Mouse (Mus musculus) megakaryocyte progenitor cell, adult 5-6 weeks (primary cell): ENCODE measurements around the gene Rab11fip4. TPM values are rescaled to one million over a fixed set of nuclear protein-coding genes. Genes with fewer than 3 reads are reported as not detected.
A peak's percentile ranks its signal among the peaks of the same experiment; 100 is the strongest.

Source experiments
- ATAC-seq: replicated peaks from 2 replicates; pipeline ENCODE4 v1.8.0; 2016; ENCODE audit warnings: mild to moderate bottlenecking, moderate TSS enrichment, inconsistent platforms; ENCODE audit not compliant: poor library complexity
- total RNA-seq, 2 experiments: library from RNA; stranded (forward) in 1 of 2; stranded (reverse) in 1 of 2; fragments of 157-497, 149-512 nt in 1 of 2; fragments of 200-1000 nt in 1 of 2; gene quantifications; 2 replicates each; pipeline versions ENCODE4 v1.2.3 to v1.2.4; 2015 to 2017

Gene Rab11fip4
- total RNA-seq, 2 experiments from 2014 or later, result 2.0 to 3.7 TPM

DNA sequence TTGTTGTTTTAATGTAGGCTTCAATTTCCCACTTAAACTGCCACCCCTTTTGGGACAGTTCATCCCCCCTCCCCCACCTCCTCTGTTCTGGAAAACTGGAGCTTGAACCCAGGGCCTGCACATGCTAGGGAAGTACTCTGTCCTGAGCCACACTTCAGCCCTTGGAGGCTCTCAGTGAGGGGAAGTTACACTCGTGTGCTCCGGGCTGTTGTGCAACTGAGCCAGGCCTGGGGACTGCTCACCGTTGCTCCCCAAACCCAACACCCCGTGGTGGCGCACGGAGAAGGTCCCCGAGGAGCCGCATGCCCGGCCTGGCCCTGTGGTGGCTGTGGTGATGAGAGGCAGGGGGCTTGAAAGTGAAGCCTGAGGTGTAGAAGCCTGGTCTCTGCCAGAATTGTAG lies 61.2 kb downstream of the Rab11fip4 start:
- peak; percentile 83 for ATAC-seq

DNA sequence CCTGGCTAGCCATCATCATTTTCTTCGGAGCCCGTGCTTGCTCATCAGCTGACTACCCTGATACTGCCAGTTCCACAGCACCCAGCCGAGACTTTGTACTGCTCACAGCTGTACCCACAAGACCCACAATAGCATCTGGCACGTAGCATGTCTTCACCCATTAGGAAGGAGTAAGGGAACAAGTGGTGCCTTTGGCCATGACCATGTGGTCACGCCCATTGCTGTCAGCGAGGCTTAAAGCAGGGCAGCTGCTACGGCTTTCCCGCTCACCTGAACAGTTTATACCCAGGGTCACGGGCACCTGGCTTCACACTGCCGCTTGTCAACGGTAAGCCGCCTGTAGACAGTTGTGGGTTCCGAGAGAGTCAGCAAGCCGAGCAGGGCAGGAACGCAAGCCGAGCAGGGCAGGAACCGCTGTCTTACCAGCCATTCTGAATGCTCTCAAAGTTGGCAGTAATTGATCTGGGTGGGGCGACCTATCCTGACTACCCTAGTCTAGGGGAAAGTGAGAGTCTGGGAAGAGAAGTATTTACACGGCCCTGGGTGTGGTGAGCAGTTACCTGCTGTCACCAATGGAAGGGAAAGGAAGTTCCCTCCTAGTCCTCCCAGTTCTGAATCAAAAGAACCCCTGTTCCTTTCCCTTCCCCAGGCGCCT lies 62.0 kb downstream of the Rab11fip4 start:
- ATAC-seq, result peak; percentile 72

- ATAC-seq, result no peak
Observed at GRCm38 (mm10) chr11:79654407-79654831, 63.4 kb downstream of the Rab11fip4 start.

GRCm38 (mm10) chr11:79655592-79655991 lies 64.6 kb downstream of the Rab11fip4 start:
- no peak for ATAC-seq

GRCm38 (mm10) chr11:79656491-79656890 lies 65.5 kb downstream of the Rab11fip4 start:
- ATAC-seq, result no peak

GRCm38 (mm10) chr11:79657053-79657452 lies 66.0 kb downstream of the Rab11fip4 start:
- ATAC-seq, result no peak

GRCm38 (mm10) chr11:79658205-79658825 lies 67.3 kb downstream of the Rab11fip4 start:
- ATAC-seq, result peak; percentile 66

- ATAC-seq, result peak; percentile 33
Observed at GRCm38 (mm10) chr11:79660361-79661205, 69.6 kb downstream of the Rab11fip4 start.

DNA sequence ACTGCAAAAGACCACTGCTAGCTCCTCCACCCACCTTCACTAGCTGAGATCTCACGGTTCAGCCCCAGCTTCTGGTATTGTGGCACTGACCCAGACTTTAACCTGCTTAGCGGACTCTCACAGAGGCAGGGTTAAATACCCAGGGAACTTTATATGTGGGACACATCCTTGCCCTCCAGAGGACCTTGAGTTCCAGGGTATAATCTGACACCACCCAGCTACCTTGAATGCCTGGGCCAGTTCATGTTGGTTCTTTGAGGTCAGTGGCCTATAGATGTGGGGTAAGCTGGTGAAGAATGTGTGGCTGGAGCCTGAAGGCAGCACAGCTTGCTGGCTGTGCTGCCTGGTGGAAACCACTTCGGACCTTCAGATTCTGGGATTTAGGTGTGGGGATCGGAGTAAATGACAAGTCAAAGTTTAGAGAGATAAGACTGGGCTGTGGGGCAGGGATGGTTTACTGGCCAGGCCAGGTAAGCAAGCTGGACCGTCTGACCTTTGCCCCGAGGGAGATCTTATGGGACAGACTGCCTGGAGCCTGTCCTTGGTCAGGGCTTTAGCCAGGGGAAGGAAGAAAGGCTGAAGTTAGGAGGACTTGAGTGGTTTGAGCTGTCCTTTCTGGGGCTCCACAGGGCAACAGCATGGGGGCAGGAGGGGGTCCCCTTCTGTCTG lies 71.0 kb downstream of the Rab11fip4 start:
- ATAC-seq, result no peak

DNA sequence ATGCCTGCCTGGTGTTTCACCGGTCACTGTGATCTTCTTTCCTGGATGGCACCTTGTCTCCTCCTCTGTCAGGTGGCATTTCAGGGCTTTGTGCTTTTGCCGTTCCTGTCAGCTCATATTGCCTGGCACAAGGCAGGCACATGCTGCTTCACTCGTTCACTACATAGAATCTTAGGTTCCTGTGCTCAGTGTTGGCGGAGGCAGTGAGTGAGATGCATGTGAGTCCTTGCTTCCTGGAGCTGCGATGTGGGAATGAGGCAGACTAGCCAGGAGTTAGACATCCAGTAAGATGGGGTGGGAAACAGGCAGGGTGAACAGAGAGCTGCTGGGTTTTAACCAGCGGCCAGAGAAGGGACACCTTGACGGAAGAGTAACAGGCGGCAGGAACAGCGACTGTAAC lies 72.1 kb downstream of the Rab11fip4 start:
- no peak for ATAC-seq

- peak; percentile 72 for ATAC-seq
Observed at GRCm38 (mm10) chr11:79663570-79663969, 72.6 kb downstream of the Rab11fip4 start.

- ATAC-seq, result no peak
Observed at GRCm38 (mm10) chr11:79666544-79666943, 75.5 kb downstream of the Rab11fip4 start.

DNA sequence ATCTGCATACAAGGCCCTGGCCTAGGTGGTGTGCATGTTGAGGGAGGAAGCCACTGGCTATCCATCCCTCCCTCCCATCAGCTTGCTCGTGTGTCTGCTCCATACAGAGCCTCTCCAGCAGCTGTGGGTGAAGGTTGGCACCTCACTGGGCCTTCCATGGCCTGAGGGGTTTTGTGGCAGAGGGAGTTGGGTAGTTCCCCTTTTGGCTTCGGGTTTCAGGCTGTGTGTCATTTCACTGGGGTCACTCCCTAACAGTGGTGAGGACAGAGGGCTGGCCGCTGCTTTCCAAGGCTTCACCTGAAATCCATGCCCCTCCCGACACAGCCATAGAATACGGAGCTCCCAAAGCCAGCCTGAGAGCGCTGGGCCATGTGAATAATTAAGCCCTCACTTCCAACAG lies 78.2 kb downstream of the Rab11fip4 start:
- ATAC-seq, result peak; percentile 59

GRCm38 (mm10) chr11:79669947-79670346 lies 78.9 kb downstream of the Rab11fip4 start:
- ATAC-seq, result no peak

- peak; percentile 67 for ATAC-seq
Observed at GRCm38 (mm10) chr11:79670411-79670945, 79.5 kb downstream of the Rab11fip4 start.

DNA sequence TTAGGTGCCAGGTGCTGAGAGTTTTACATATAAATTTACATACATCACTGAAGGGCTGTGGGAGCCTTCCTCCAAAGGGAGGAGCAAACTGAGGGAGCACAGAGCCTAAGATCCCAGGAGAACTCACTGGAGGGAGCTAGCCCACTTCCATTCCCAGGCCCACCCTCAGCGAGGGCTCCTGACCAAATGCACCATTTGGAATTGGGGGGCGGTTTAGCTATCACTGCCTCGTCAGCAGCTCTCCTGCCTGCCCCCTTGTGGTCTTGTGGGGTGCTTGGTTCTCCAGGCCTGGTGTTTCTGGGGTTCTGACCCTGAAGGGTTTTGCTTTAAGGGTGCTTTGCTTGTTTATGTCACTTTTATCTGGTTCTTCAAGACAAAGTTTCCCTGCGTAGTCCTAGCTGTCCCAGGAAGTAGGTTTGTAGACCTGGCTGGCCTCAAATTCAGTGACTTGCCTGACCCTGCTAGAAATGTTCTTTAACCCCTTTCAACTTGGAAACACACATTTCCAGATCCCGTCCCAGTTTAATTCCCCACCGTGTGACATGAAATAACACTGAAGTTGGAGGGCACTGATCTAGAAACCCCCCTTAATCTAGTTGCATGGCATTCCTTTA lies 80.8 kb downstream of the Rab11fip4 start:
- ATAC-seq, result peak; percentile 33; the same call in 1 of the 2 replicates

DNA sequence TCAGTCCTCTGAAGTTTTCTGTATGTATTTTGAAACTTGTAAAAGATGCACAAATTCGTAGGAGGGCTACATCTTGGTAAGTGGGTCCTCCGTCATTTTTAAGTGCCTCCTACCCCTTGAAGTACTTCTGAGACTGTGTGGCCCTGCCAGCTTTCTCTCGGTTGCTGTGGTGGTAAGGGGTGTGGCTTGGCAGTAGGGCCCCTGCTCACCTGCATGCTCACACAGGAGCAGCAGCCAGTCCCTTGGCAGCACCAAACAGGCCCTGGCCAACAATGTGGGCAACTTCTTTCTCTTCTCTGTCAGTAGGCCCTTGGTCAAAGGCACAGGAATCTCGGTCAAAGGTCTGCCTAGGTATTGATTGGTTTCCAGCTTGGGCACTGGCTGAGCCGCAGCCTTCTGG lies 82.1 kb downstream of the Rab11fip4 start:
- no peak for ATAC-seq

DNA sequence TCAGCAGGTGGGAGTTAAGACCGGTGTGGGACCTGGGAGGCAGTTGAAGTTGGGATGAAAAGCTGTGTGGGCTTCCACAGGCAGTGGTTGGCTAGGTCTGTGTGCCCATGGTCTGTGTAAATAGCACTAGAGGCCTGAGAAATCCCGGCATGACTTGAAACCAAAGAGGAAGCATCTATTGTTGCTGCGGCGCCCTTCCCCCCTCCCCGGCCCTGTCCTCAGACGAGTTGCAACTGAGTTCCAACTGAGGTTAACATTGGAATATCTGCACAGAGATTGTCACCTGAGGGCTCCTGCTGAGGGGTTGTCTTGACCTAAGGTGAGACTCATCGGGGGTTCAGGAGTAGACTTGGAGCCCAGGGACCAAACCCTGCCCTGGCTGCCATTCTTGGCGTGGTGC lies 82.7 kb downstream of the Rab11fip4 start:
- 0 out of 2 replicates have a peak, but pooled peaks have one; percentile 29 for ATAC-seq

GRCm38 (mm10) chr11:79674231-79674630 lies 83.2 kb downstream of the Rab11fip4 start:
- peak; percentile 43; the same call in 1 of the 2 replicates for ATAC-seq

DNA sequence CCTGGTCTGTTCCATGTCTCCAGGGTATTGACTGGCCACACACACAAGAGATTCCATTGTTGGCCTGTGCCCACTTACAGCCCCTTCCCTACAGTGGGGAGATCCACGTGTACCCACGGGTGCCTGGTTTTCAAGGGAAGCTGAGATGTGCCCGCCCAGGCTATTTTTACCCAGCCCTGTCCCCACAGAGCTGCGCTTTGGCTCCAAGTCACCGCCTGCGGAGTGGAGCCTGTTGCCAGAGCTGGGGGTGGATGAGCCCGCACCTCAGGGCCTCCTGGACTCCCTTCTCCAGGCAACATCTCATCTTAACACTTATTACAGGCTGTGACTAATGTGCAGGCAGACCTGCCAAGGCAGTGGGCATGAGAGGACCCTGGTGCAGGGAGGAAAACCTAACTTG lies 83.6 kb downstream of the Rab11fip4 start:
- no peak for ATAC-seq
